Mouse (Mus musculus) embryonic stem cell, embryonic (primary cell): ENCODE measurements around the gene March1.

Source experiments
- CTCF ChIA-PET, 4 experiments: fragments of 300-600 bp in 2 of 4; fragments of 350-600 bp in 2 of 4; sonication (Branson Sonifier 250); formaldehyde crosslinking; loops; one replicate each; lab custom pipeline; 2022; ENCODE audit warnings: inconsistent platforms in 2 of 4; lab: Charles Lee
- POLR2A ChIA-PET, 4 experiments: fragments of 300-600 bp in 2 of 4; fragments of 350-600 bp in 2 of 4; sonication (Branson Sonifier 250); formaldehyde crosslinking; loops; one replicate each; lab custom pipeline; 2022; ENCODE audit warnings: antibody characterized with exemption in 4 of 4, inconsistent platforms in 1 of 4; lab: Charles Lee

Gene March1

DNA sequence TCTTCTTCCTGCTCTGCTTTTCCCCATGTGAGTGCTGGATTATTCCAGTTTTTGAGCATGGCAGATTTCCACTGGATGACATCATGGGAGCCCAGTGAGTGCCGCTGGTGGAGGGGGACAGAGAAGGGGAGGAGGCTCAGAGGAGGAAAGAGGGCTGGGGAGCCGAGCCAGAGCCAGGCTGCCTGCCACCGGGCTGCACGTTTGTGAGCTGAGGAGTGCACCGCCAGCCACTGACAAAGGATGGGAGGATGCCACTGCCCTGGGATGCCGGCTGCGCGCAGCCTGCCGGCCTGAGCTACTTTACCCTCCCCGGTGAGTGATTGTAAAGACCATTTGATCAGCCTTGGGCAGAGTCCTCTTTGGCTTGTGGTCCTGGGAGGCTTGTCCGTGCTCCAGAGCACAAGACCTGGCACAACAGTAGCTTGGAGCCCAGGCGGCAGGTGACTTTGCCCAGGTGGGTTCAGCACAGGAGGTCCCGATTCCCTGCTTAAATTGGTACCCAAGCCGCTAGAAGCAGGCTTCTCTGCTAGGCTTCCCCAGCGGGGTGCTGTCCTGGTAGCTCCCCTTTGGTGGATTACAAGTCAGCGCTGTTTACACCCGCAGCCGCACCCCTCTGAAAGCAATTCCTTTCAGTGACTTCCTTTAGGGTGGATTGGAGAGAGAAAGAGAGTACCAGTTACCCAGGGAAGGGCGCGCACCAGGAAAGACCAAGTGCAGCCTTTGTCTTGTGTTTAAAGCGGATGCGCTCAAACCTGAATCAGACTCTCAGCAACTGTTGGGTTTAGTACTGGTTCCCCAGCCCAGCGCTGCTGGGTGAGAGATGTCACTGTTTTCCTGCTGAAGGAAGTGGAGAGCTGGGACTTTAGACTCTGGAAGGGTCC lies at the start of gene March1:
Gene March1, plus strand, starts transcription at position 30 of the 881 bp plus-strand sequence.
- POLR2A ChIA-PET = interaction anchor here in 1 of 4 experiments (0.6 to 1.2 kb wide), 2 partner anchors 28 to 1268 kb away, joined by 3 read pairs; no protein-coding TSS in a partner anchor
- CTCF ChIA-PET = interaction anchor here in 1 of 4 experiments (0.5 kb wide), 1 partner anchor 8 kb away, joined by 5 read pairs; no protein-coding TSS in a partner anchor

GRCm38 (mm10) chr8:65586909-65587308 lies 30.8 kb upstream of the March1 start:
- CTCF ChIA-PET = no interaction called here
- POLR2A ChIA-PET = no interaction called here

GRCm38 (mm10) chr8:65603241-65603640 lies 14.5 kb upstream of the March1 start:
- ChIA-PET CTCF (no interaction called here), POLR2A (no interaction called here)

DNA sequence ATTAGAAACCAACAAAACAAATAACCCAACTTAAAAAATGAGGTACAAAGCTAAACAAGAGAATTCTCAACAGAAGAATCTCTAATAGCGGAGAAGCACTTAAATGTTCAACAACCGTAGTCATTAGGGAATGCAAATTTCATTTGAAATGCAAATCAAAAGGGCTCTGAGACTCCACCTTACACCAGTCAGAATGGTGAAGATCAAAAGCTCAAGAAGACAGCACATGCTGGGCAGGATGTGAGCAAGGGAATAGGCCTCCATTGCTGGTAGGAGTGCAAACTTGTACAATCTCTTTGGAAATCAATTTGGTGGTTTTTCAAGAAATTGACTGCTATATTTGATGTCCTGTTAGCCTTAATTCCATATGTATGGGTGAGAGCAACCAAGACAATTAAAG lies 8.2 kb upstream of the March1 start:
- CTCF ChIA-PET = no interaction called here
- POLR2A ChIA-PET = interaction anchor here in 1 of 4 experiments (1.7 kb wide), 1 partner anchor 21 kb away, joined by 4 read pairs; no protein-coding TSS in a partner anchor

DNA sequence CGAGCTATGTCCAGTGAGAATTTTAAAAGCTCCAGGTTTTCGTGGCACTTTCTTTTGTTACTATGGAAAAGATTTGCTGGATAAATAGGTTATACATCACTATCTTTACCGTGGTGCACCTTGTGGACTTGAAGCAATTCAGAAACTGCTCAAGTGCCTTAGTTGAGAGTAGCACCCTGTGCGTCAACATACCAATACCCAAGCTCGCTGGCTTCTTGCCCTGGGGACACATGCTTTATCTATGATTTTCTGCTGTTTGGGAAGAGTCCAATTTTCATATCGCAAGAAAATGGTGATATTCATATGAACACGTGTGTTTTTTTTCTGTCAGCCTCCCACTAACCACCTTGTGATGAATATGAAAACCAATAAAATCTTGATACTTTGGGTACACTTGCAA lies 1.3 kb downstream of the March1 start:
- CTCF ChIA-PET = interaction anchor here in 1 of 4 experiments (0.6 kb wide), 1 partner anchor 13 kb away, joined by 3 read pairs; no protein-coding TSS in a partner anchor

GRCm38 (mm10) chr8:65644931-65645330 lies 27.2 kb downstream of the March1 start:
- POLR2A ChIA-PET = no interaction called here
- CTCF ChIA-PET = no interaction called here

More for the DNA sequence above, 1.3 kb downstream of the March1 start:
- POLR2A ChIA-PET = interaction anchor here in 2 of 4 experiments (0.7 to 1.2 kb wide), 2 partner anchors 28 to 218 kb away, joined by 3 read pairs; no protein-coding TSS in a partner anchor

DNA sequence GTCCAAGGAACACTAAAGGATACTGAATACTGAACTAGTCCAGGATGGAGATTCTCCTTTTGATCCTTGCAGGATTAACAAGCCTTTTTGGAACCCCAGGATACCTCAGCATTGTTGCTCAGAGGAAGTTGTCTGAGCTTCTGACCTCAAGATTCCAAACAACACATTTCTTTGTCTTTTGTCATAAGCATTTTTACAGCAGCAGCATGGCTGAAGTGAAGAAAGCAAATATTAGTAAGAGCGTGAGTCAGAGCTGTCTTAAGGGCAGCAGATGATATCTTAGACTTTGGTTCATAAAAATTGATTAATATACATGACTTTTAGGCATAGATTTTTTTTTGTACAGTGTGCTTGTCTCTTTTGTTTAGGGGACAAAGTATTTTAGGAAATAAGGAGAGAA lies 27.8 kb downstream of the March1 start:
- CTCF ChIA-PET = no interaction called here
- POLR2A ChIA-PET = no interaction called here

- POLR2A ChIA-PET = interaction anchor here in 1 of 4 experiments (1.5 kb wide), 1 partner anchor 28 kb away, joined by 3 read pairs; no protein-coding TSS in a partner anchor
- CTCF ChIA-PET = no interaction called here
Measured at GRCm38 (mm10) chr8:65645945-65646344, 28.2 kb downstream of the March1 start.

GRCm38 (mm10) chr8:65655924-65656323 lies 38.2 kb downstream of the March1 start:
- POLR2A ChIA-PET = no interaction called here
- CTCF ChIA-PET = no interaction called here

DNA sequence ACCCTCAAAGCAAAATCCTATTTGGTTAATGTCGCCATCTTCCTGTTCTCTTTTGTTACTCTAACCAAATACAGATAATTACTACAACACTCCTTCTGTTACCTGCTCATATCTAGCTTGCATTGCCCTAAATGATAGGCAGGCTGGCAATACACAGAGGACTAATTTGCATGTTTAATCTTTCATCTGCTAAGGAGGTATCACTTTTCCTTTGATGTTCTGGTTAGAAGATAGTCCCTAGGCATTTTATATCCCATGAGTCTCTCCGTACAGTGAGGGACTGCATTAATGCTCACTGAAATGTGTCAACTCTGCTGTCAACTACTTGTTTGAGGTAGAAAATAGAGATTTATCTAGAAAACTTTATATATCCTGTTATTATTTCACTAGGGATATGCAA lies 44.2 kb downstream of the March1 start:
- POLR2A ChIA-PET = no interaction called here

GRCm38 (mm10) chr8:65665786-65666185 lies 48.1 kb downstream of the March1 start:
- CTCF ChIA-PET = no interaction called here
- POLR2A ChIA-PET = no interaction called here

More for the DNA sequence above, 44.2 kb downstream of the March1 start:
- CTCF ChIA-PET = no interaction called here

DNA sequence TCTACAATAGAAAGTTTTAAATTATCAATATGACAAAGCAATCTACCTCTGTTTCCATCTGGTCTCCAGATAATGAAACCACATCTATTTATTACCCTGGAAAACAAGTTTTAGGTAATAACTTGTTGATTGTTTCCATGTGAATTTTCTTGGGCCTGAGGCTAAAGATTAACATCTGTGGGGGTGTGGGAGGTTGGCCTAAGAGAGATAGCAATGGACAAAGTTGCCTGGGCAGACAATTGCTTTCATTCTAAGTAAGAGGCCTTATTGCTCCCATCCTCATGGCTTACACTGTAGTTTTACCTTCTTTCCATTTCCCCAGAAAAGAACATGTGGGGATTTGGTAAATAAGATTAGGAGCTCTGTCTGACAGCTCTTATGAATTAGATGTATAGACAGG lies 125.4 kb downstream of the March1 start:
- CTCF ChIA-PET = no interaction called here
- POLR2A ChIA-PET = no interaction called here

DNA sequence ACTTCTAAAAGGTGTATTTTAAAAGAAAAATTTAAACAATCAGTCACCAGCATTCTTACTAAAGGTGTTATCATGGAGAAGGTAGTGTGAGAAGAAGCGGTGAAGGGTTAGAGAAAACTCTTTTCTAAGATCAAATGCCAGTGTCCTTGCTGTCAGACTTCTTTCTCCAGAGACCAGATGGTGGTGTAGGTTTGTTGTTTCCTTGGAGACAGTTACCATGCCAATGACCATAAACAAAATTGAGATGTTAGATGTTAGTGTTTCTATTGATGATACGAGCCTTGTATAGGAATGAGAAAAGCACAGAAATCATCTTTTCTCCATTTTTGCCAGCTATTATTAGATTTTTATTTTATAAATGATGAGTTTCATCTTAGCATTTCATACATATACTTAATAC lies 158.1 kb downstream of the March1 start:
- ChIA-PET POLR2A (no interaction called here), CTCF (no interaction called here)

GRCm38 (mm10) chr8:65781156-65781555 lies 163.5 kb downstream of the March1 start:
- CTCF ChIA-PET = no interaction called here
- POLR2A ChIA-PET = no interaction called here

DNA sequence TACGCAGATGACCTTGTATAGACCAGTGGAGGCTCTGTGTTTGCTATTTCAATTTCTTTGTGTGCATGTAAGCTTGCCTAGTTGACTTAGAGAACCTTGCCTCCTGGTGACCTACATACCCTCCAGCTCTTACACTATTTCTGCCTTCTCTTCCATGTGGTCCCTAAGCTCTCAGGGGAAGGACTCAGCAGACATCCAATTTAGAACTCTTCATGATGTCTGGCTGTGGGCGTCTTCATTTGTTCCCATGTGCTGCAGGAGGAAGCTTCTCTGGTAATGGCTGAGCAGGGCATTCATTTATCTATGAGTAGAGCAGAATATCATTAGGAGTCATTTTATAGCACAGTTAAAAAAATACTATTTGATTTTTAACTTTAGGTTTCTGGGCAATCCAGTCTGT lies 195.3 kb downstream of the March1 start:
- CTCF ChIA-PET = no interaction called here
- POLR2A ChIA-PET = no interaction called here

DNA sequence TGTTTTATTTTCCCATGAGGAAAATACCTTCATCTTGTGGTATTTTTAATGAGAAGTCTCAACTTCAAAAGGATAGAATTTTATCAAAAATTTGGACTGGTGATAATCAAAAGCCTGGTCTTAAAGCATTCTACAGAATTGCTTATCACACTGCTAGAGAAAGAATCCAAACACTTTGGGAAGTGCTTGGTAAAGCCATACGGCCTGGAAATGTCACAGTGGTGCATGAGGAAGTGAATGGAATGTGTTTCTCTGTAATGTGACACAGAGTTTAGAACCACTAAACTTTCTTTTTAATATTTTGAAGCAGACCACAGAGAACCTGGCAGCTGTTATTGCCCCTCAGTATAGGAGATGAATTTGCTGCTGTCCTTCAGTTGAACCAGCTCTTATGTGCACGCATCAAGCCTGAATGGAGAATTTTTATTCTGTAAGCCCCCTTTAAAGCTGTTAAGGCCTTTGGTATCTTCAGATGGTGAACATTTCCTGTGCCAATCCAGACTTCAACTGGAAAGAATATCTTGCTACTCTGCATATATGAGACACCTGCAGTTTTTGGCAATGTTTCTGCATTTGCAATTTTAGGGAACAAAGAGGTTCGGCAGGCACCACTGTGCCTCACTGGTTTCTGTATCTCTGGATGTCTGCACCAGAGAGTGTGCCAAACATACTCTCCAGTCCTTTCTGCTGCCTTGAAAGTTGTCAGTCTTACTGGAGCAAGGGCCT lies 304.8 kb downstream of the March1 start:
- ChIA-PET CTCF (no interaction called here), POLR2A (no interaction called here)

DNA sequence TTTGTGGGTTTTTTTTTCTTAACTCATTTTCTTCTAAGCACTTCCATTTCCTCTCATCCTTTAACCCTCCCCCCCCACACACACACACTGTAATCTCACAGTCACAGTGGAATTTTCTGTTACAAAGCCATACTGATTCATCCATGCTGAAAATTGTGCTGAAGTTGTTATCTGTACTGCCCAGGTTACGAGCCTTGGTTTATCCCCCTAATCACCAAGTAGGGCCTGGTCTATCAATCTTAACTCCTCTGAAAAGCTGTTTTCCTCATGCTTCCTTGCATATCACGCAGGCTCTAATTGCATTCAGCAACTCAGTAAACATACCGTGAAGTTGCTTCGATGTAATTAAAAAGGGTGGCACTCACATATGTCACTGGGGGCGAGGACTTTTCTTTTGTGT lies 339.2 kb downstream of the March1 start:
- ChIA-PET POLR2A (no interaction called here), CTCF (no interaction called here)

DNA sequence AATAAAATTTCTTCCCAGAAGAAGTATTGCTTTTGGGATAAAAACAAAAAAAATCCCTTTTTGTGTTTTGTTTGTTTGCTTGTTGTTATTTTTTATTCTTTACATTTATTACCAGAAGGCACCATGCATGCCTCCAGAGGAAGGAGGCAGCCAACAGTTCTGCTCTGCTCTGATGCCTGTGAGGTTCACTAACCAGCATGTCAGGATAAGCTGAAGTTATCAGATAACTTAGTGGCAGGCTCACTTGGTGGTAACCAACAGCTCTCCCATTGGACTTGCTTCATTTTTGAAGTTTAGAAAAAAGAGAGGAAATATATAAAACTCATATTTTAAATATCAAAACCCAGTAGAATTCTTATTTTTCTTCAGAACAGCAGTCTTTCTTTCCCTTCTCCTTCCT lies 339.8 kb downstream of the March1 start:
- ChIA-PET POLR2A (no interaction called here), CTCF (no interaction called here)

DNA sequence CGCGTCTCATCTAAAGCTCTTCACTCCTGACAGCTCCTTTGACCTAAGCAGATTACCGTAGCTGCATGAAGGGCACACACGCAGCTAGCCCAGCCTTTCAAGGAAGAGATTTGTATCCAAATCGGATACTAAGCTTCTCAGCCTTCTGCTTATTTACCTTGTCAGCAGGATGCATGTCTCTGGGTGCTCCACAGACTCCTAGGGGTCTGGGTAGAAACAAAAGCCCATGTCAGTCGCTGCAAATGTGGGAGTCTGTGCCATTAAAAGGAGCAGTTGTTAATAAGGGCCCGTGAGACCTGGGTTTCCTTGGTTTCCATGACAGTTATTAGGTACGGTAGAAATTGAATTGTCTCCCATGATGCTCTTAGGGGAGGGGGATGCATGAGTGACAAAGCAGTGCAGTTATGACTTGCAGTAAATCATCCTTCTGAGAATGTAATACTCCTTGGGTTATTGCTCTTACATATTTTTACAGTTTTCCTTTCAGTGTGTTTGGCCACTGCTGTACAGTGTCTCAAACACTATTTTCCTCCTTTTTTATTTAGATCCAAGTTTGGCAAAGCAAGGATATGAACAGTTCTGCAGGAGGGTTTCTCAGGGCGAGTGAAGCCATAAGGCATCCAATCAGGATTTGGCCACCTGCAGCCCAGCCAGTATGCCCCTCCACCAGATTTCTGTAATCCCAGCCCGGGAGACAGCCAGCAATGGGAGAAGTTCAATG lies 349.0 kb downstream of the March1 start:
- POLR2A ChIA-PET = no interaction called here
- CTCF ChIA-PET = interaction anchor here in 1 of 4 experiments (0.5 kb wide), 1 partner anchor 390 kb away, joined by 6 read pairs; no protein-coding TSS in a partner anchor
